Mouse (Mus musculus) neutrophil, adult 83 days (primary cell): ENCODE data around the gene Palm2. TPM values are rescaled to one million over a fixed set of nuclear protein-coding genes. Genes with fewer than 3 reads are reported as not detected.

Experiments
- total RNA-seq, 2 experiments: library from RNA; stranded (reverse); gene quantifications; one replicate each; pipeline ENCODE4 v1.2.4; 2023

Palm2 gene
- total RNA-seq, result not detected

DNA sequence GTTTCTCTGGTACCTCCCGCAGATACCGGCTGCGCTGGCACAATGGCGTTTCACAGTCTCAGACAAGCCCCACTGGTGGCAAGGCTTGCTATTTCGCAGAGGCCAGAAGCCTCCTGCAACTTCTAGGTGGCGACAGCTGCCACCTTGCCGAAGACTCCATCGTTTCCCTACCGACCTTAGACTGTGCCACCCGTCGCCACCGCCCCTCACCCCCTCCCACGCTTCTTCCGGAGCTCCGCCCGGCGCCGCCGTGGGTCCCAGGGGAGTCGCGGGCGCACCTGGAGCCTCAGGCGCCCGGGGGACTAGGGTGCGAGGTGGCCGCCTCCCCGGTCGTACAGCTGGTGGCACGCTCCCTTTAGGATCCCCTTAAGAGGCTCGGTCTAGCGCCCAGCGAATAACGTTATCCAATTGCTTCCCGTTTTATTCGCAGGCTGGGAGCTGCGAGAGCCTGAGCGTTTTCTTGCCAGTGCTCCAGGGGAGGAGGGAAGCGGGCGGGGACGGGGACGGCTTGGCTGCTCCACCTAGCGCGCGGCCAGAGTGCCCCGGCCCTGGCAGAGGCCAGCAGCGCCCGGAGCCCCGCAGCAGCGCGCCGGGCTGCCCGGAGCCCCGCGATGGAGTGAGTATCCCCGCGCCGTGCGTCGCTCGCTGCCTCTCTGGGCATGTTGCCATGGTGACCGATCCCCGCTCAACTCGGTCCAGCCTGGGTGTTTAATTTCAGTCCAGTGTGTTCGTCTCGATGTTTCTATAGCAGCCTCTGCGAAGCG is at the start of gene Palm2:
Palm2 (plus strand) TSS at position 307 of the 764 bp plus-strand sequence.

DNA sequence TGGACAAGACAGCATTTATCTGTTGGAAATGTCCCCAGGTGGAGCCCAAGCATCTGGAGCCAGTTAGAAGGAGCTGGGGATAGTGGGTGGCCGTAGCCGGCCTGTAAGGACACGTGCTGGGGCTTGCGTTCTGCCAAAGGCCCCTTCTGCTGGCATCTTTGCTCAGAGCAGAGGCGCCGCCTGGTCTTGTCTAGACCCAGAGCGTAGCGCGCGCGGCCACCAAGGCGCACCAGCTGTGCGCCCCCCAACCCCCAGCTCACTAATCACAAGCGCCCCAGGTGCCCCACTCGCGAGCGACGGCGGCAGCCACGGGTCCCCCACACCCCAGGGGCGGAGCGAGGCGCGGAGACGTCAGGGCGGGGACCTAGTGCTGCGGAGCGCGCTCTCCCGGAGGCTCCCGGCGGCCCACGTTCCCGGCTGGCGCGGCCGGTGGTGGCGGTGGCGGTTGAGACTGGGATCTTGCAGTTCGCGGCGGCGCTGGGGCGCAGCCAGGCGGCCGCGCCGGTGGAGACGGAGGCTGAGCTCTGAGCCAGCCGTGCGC is 133.7 kb downstream of the Palm2 start, which contains the start of gene Pakap:
Pakap (plus strand) TSS at position 514 of the 541 bp plus-strand sequence.

DNA sequence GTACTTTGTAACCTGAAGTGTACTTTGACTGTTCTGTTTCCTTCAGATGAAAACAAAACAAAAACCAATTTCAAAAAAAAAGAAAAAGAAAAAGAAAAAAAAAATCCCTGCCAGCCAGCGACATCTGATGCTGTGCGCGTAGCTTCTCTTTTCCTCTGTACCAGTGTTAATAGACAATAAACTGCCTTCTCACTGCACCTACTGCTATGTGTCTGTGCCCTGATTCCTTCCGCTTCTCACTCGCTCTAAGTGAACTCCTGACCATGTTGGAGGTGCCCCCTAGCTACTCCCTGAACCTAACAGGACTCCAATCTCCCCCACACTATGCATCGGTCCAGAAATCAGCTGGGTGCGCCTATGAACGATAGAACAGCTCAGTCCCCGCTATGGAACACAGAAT is 283.3 kb downstream of the Palm2 start, which contains the start of gene Akap2:
Akap2 (plus strand) TSS at position 304 of the 400 bp plus-strand sequence.

Other genes starting within 250 kb of the Palm2 start
- 1 to 10 TPM in 1 of 2 experiments, under 1 TPM in 1; 0.72 to 2.4 TPM for gene Ptpn3, start 132.4 kb upstream of the Palm2 start, total RNA-seq
- under 1 TPM in 1 of 2 experiments, not detected in 1; 0.09 TPM for gene Pakap, start 133.9 kb downstream of the Palm2 start, total RNA-seq